In genomic region chr7:135485116-135485795, GRCm38 (mm10) we compare ENCODE assay signal across 13 mouse cellular contexts. TPM values are rescaled to one million over a fixed set of nuclear protein-coding genes. Genes with fewer than 3 reads are reported as not detected.
DNase-seq lines count a peak whose midpoint lies in the region; ATAC-seq lines count a peak whose summit lies in the region.
"Had no signal": no experiment of that assay in that cellular context is flagged by ENCODE, and none has a peak within 500 bp of the region (broad histone marks: within the 10 kb centered on the region; RNA-seq: fewer than 3 reads in every experiment).

No protein-coding gene starts in this region.

- H3K27ac ChIP-seq in hindbrain, embryonic 11.5 days (ENCODE audit: low read depth, low read length), result no peak overlapping the region
- H3K27ac ChIP-seq in hindbrain, embryonic 10.5 days, result no peak overlapping the region
- H3K27ac ChIP-seq in neural tube, embryonic 13.5 days (replicated peaks), result no peak overlapping the region
- H3K27ac ChIP-seq in forebrain, embryonic 15.5 days (replicated peaks), result 0 out of 2 replicates have a peak overlapping the region, but pooled peaks have one; percentile 31
- H3K27ac ChIP-seq in neural tube, embryonic 14.5 days (ENCODE audit: low read depth, low read length), result no peak overlapping the region
- H3K27ac ChIP-seq: heart, embryonic 10.5 days; liver, embryonic 14.5 days had no signal

- no peak overlapping the region for H3K9ac ChIP-seq in hindbrain, embryonic 11.5 days (ENCODE audit: low read depth, low read length)
- H3K9ac ChIP-seq in neural tube, embryonic 13.5 days, result peak overlapping the region; percentile 22; the same call in 1 of the 2 replicates
- H3K9ac ChIP-seq in forebrain, embryonic 15.5 days (replicated peaks), result no peak overlapping the region
- H3K9ac ChIP-seq in neural tube, embryonic 14.5 days (replicated peaks; ENCODE audit: low read depth, low read length), result no peak overlapping the region
- H3K9ac ChIP-seq: liver, embryonic 14.5 days had no signal

- no peak for DNase-seq in hindbrain, embryonic 11.5 days (ENCODE audit: low spot score)
- DNase-seq in hindbrain, embryonic 10.5 days (ENCODE audit: low spot score), result no peak
- DNase-seq in neural tube, embryonic 10.5 days (ENCODE audit: extremely low spot score, low spot score), result no peak
- DNase-seq in embryo, embryonic 9.5 days (ENCODE audit: extremely low spot score), result no peak
- DNase-seq in layer of hippocampus, adult 9-11 months, result no peak
- DNase-seq: thymus, adult 18-20 months had no signal

- H3K27me3 ChIP-seq in hindbrain, embryonic 11.5 days (ENCODE audit: control insufficient read depth, insufficient read depth, low read length), result no peaks in the 10 kb centered on the region; the same call in 1 of the 2 replicates
- peaks cover 64% of the 10 kb centered on the region for H3K27me3 ChIP-seq in hindbrain, embryonic 10.5 days (ENCODE audit: insufficient read depth, poor library complexity, severe bottlenecking)
- peaks cover 37% of the 10 kb centered on the region for H3K27me3 ChIP-seq in neural tube, embryonic 13.5 days
- peaks cover 9% of the 10 kb centered on the region; the same call in 1 of the 2 replicates for H3K27me3 ChIP-seq in forebrain, embryonic 15.5 days
- H3K27me3 ChIP-seq in neural tube, embryonic 14.5 days (ENCODE audit: control insufficient read depth, insufficient read depth, low read length), result no peaks in the 10 kb centered on the region

- no peaks in the 10 kb centered on the region for H3K36me3 ChIP-seq in hindbrain, embryonic 11.5 days (ENCODE audit: control insufficient read depth, insufficient read depth, low read length)
- no peaks in the 10 kb centered on the region for H3K36me3 ChIP-seq in hindbrain, embryonic 10.5 days
- H3K36me3 ChIP-seq in neural tube, embryonic 13.5 days, result no peaks in the 10 kb centered on the region
- no peaks in the 10 kb centered on the region for H3K36me3 ChIP-seq in forebrain, embryonic 15.5 days
- H3K36me3 ChIP-seq in neural tube, embryonic 14.5 days (ENCODE audit: control insufficient read depth, insufficient read depth, low read length), result no peaks in the 10 kb centered on the region
- H3K36me3 ChIP-seq: heart, embryonic 10.5 days had no signal

- peak; percentile 53 for ATAC-seq in hindbrain, embryonic 11.5 days (ENCODE audit: low FRiP score)
- ATAC-seq in neural tube, embryonic 13.5 days (ENCODE audit: low read depth), result no peak
- peak; percentile 33; the same call in 1 of the 2 replicates for ATAC-seq in forebrain, embryonic 15.5 days (replicated peaks)
- ATAC-seq in neural tube, embryonic 14.5 days (ENCODE audit: low read depth), result no peak
- ATAC-seq: activated CD4-positive, CD25-positive, alpha-beta regulatory T cell, adult 4 months had no signal

- peaks cover 6% of the 10 kb centered on the region for H3K4me1 ChIP-seq in hindbrain, embryonic 11.5 days (replicated peaks; ENCODE audit: control insufficient read depth, insufficient read depth, low read length)
- peaks cover 29% of the 10 kb centered on the region for H3K4me1 ChIP-seq in hindbrain, embryonic 10.5 days (replicated peaks)
- peaks cover 25% of the 10 kb centered on the region for H3K4me1 ChIP-seq in neural tube, embryonic 13.5 days (replicated peaks)
- peaks cover 19% of the 10 kb centered on the region for H3K4me1 ChIP-seq in forebrain, embryonic 15.5 days
- H3K4me1 ChIP-seq in neural tube, embryonic 14.5 days (ENCODE audit: control insufficient read depth, insufficient read depth, low read length), result 0 out of 2 replicates have a peak, but pooled peaks cover 5% of the 10 kb centered on the region

- no peak overlapping the region; the same call in 1 of the 2 replicates for H3K4me2 ChIP-seq in hindbrain, embryonic 11.5 days (replicated peaks; ENCODE audit: low read depth, low read length)
- H3K4me2 ChIP-seq in neural tube, embryonic 13.5 days, result no peak overlapping the region
- no peak overlapping the region for H3K4me2 ChIP-seq in forebrain, embryonic 15.5 days (replicated peaks)
- 0 out of 2 replicates have a peak overlapping the region, but pooled peaks have one; percentile 3 for H3K4me2 ChIP-seq in neural tube, embryonic 14.5 days (ENCODE audit: low read depth, low read length)

- no peaks in the 10 kb centered on the region for H3K9me3 ChIP-seq in hindbrain, embryonic 11.5 days (ENCODE audit: control insufficient read depth, low read length)
- H3K9me3 ChIP-seq in hindbrain, embryonic 10.5 days, result no peaks in the 10 kb centered on the region
- no peaks in the 10 kb centered on the region for H3K9me3 ChIP-seq in neural tube, embryonic 13.5 days
- H3K9me3 ChIP-seq in forebrain, embryonic 15.5 days, result no peaks in the 10 kb centered on the region
- no peaks in the 10 kb centered on the region for H3K9me3 ChIP-seq in neural tube, embryonic 14.5 days (ENCODE audit: control insufficient read depth, low read length)
- H3K9me3 ChIP-seq: heart, embryonic 10.5 days had no signal

- WGBS in hindbrain, embryonic 11.5 days, result 7% methylated on average over 10 of the region's 10 CpGs
- WGBS in hindbrain, embryonic 10.5 days, result 6% methylated on average over 10 of the region's 10 CpGs
- WGBS in neural tube, embryonic 13.5 days, result 7% methylated on average over 10 of the region's 10 CpGs
- WGBS in forebrain, embryonic 15.5 days, result 2% methylated on average over 10 of the region's 10 CpGs
- WGBS in neural tube, embryonic 14.5 days, result 8% methylated on average over 10 of the region's 10 CpGs

- H3K4me3 ChIP-seq in hindbrain, embryonic 11.5 days (ENCODE audit: low read depth, low read length), result no peak overlapping the region
- H3K4me3 ChIP-seq in hindbrain, embryonic 10.5 days, result no peak overlapping the region
- H3K4me3 ChIP-seq in neural tube, embryonic 13.5 days, result no peak overlapping the region
- H3K4me3 ChIP-seq in forebrain, embryonic 15.5 days, result no peak overlapping the region
- no peak overlapping the region for H3K4me3 ChIP-seq in neural tube, embryonic 14.5 days (ENCODE audit: low read depth, low read length)
- H3K4me3 ChIP-seq: heart, embryonic 10.5 days had no signal

RNA-seq across cellular contexts. Expression of gene Clrn3, which starts 43.2 kb away (rescaled TPM):
- polyA plus RNA-seq in hindbrain, embryonic 11.5 days (2014; fragmentation: Nextera tagmentation; extraction: Ambion mirVana), result not detected in 2 replicates
- polyA plus RNA-seq in hindbrain, embryonic 10.5 days (2016; fragmentation: Nextera tagmentation; extraction: Ambion mirVana), result not detected in 2 replicates
- polyA plus RNA-seq in neural tube, embryonic 13.5 days (2015; fragmentation: Nextera tagmentation; extraction: Ambion mirVana), result 0.11 TPM in 1 of 2 replicates, not detected in the other
- not detected in 2 replicates for polyA plus RNA-seq in forebrain, embryonic 15.5 days (2015; fragmentation: Nextera tagmentation; extraction: Ambion mirVana)
- polyA plus RNA-seq in neural tube, embryonic 14.5 days (2014; fragmentation: Nextera tagmentation; extraction: Ambion mirVana), result 0.08 TPM in 1 of 2 replicates, not detected in the other
- polyA plus RNA-seq: activated CD4-positive, CD25-positive, alpha-beta regulatory T cell, adult 4 months; C2C12; heart, embryonic 10.5 days; liver, embryonic 14.5 days had no signal

RNA-seq across cellular contexts. Expression of gene Ptpre, which starts 52.0 kb away (rescaled TPM):
- 0.83 and 1.3 TPM in 2 replicates for polyA plus RNA-seq in hindbrain, embryonic 11.5 days (2014; fragmentation: Nextera tagmentation; extraction: Ambion mirVana)
- polyA plus RNA-seq in hindbrain, embryonic 10.5 days (2016; fragmentation: Nextera tagmentation; extraction: Ambion mirVana), result 0.68 and 0.85 TPM in 2 replicates
- 4.1 and 5.3 TPM in 2 replicates for polyA plus RNA-seq in neural tube, embryonic 13.5 days (2015; fragmentation: Nextera tagmentation; extraction: Ambion mirVana)
- 3.1 and 3.4 TPM in 2 replicates for polyA plus RNA-seq in forebrain, embryonic 15.5 days (2015; fragmentation: Nextera tagmentation; extraction: Ambion mirVana)
- polyA plus RNA-seq in neural tube, embryonic 14.5 days (2014; fragmentation: Nextera tagmentation; extraction: Ambion mirVana), result 13.3 and 15.4 TPM in 2 replicates

Comparison
In these comparisons a context has a peak if more than half of its experiments do, and no peak if none do; other contexts are left out.
1. ATAC-seq: peak in hindbrain, embryonic 11.5 days (single experiment) and forebrain, embryonic 15.5 days (single experiment); none in neural tube, embryonic 13.5 days (single experiment) and neural tube, embryonic 14.5 days (single experiment).